Mouse (Mus musculus): ENCODE data around the gene Krtap1-3.
"Not testable (repeated sequence)": the region's sequence is repeated elsewhere in the genome, so short reads cannot be mapped to it uniquely, and the experiment has no call there.

Gene Krtap1-3

DNA sequence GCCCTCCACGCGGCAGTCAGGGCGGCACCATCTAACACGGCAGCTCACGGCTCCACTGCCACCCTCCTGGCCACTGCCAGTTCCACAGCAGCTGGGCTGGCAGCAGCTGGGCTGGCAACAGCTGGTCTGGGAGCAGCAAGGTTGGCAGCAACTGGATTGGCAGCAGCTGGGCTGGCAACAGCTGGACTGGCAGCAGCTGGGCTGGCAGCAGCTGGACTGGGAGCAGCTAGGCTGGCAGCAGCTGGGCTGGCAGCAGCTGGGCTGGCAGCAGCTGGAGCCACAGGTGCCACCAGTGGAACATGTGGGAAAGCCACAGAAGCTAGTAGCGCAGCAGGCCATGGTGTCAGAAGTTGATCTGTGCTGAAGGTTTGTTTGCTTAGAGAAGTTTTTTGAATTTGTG is at the start of gene Krtap1-3:
Krtap1-3 (minus strand) TSS at position 359 of the 400 bp plus-strand sequence.
- no peak for DNase-seq (ENCODE audit: low spot score in 2 of 2)

DNA sequence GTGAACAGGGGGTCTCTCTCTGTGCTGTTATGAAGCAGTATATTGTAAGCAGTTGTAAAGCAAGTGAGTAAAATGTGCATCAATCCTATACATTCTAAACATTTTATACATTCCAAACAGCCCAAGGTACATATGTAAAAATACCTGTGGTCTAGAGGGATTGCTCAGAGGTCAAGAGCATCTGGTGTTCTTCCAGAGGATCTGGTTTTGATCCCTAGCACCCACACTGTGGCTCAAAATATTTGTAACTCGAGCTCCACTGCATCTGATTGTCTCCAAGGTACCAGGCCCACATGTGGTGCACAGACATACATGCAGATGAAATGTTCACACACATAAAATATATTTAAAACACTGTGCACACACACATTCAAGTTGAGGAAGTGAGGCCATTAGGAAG is 49.8 kb upstream of the Krtap1-3 start:
- DNase-seq (ENCODE audit: low spot score in 2 of 2): no peak

DNA sequence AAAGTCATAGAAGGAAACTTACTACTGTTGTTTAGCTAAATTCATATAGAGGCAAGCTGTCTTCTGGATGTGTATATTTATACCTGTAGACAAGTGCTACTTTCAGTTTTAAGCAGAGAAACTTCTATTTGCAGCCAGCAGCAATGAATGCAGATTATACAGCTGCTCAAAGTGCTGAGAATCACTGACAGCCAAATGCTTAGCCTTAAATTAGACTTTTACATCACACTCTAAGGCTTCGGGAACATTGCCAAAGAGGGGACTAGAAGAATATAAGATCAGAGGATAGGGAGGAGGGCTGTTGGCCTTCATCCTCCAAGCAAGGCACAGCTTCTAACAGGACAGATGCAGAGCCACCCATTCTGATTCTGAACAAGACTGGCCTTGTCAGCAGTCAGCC is 45.9 kb upstream of the Krtap1-3 start:
- DNase-seq (ENCODE audit: low spot score in 2 of 2): no peak

DNA sequence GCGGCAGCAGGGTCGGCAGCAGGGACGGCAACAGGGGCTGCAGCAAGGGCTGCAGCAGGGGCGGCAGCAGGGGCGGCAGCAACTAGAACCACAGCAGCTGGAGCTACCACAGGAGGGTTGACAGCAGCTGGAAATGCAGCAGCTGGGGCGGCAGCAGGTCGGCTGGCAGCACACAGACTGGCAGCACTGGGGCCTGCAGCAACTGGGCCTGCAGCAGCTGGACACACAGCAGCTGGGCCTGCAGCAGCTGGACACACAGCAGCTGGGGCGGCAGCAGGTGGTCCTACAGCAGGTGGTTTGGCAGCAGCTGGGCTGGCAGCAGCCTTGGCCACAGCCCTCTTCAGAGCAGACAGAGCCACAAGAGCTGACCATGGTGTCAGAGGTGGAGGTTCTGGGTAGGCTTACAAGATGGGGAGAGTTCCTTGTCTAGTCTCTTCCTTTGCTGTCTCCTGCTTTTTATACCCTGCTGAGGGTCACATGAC is 43.6 kb upstream of the Krtap1-3 start, which contains the start of gene Krtap4-2:
Krtap4-2 (minus strand) TSS at position 432 of the 482 bp plus-strand sequence.
- no peak for DNase-seq (ENCODE audit: low spot score in 2 of 2)

DNA sequence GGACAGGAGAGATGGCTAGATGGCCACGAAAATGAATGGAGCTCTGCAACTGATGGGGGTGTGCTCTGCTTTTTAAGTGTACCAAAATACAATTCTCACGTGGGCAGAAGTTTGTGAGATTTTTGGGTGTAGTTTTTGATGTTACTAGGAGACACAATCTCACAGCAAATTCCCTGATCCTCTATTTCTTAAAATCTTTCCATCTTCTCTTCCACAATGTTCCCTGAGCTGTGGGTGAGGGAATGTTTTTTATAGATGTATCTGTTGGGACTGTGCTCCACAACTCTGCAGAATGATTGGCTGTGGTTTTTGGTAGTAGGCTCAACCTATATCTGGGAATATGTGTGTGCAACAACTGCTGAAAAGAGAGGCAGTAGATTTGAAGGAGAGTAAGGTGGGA is 42.2 kb upstream of the Krtap1-3 start:
- no peak for DNase-seq (ENCODE audit: low spot score in 2 of 2)

DNA sequence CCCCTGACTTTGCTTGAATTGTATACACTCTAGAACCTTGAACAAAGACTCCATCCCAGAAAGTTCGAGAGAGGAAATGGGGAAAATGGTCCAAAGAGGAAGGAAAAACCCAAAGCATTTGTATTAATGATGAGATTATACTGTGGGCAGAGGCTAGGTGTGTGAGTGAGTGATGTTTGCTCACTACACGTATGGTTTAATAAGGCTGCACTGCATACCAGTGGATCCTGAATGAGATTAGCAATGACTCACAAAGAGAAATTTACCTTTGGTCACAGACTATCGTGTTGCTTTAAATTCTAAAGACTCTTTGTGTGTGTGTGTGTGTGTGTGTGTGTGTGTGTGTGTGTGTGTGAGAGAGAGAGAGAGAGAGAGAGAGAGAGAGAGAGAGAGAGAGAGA is 39.8 kb upstream of the Krtap1-3 start:
- no peak for DNase-seq (ENCODE audit: low spot score in 2 of 2)

DNA sequence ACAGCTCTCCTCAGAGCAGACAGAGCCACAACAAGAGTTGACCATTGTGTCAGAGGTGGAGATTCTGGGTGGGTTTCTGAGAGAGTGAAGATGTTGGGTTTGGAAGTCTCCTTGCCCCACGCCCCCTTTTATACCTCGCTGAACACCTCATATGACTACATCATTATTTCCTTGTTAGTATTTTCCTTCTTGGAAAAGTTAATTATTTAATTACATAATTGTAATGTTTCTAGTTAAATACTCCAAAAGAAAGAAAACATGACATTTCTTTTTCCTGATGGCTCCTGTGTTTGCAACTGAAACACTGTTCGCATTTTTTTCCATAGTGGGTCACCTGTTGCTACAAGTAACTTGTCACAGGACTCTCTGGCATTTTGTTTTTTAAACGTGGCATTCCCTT is 37.0 kb upstream of the Krtap1-3 start, which contains the start of gene Krtap4-1:
Krtap4-1 (minus strand) TSS at position 101 of the 400 bp plus-strand sequence.
- DNase-seq (ENCODE audit: low spot score in 2 of 2): no peak

DNA sequence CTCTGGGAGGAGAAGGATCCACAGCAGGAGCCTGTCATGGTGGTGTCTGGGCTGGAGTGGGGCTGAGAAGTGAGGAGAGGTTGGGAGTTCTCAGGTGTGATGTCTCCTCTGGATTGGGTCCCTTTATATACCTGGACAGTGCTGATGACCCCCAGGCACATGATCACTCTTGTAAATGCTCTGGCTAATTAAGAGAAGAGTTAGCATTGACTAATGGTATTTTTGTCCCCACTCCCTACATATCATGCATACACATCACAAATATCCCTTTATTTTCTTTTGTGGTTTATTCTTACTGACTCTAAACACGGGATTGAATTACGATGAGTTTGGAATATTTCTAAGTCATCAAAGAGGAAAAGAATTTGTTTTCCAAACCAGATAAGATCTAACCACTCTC is 29.2 kb upstream of the Krtap1-3 start, which contains the start of gene Gm11562:
Gm11562 (minus strand) TSS at position 101 of the 400 bp plus-strand sequence.
- no peak for DNase-seq (ENCODE audit: low spot score in 2 of 2)

DNA sequence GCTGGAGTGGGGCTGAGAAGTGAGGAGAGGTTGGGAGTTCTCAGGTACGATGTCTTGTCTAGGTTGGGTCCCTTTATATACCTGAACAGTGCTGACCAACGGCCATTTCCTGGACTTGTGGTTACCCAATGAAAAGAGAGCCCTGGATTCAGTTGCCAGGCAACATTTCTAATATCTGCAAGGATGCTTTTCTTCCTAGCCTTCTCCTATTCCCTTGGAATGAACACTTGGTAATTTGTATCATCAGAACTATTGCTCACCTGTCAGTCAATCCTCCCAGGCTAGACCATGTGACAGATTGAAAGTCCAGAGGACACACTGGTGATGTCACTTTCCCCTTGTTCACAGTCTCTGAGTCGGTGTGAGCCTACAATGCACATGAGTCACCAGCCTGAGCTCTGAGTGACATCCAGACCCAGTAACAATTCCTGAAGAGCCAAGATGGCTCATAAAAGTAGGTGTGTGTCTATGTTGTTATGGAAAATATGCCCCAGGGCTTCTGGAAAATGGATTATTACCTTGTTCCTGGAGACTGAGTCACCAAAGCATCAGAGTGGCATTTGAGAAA is 23.7 kb upstream of the Krtap1-3 start, which contains the start of gene Krtap2-4:
Krtap2-4 (minus strand) TSS at position 51 of the 568 bp plus-strand sequence.
- DNase-seq (ENCODE audit: low spot score in 2 of 2): no peak

DNA sequence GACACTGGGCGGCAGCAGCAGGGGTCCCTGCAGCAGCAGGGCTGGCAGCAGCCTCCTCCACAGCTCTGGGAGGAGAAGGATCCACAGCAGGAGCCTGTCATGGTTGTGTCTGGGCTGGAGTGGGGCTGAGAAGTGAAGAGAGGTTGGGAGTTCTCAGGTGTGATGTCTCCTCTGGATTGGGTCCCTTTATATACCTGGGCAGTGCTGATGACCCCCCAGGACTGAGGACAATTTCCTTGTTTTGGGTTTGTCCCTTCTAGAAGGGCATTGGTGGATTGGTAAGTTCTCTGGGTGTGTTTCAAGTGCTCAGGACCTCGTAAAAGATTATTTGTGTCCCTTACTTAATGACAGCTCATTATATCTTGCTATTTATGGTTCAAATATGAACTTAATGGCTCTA is 18.9 kb upstream of the Krtap1-3 start, which contains the start of gene Gm11937:
Gm11937 (minus strand) TSS at position 101 of the 400 bp plus-strand sequence.
- not testable (repeated sequence) for DNase-seq (ENCODE audit: low spot score in 2 of 2)

DNA sequence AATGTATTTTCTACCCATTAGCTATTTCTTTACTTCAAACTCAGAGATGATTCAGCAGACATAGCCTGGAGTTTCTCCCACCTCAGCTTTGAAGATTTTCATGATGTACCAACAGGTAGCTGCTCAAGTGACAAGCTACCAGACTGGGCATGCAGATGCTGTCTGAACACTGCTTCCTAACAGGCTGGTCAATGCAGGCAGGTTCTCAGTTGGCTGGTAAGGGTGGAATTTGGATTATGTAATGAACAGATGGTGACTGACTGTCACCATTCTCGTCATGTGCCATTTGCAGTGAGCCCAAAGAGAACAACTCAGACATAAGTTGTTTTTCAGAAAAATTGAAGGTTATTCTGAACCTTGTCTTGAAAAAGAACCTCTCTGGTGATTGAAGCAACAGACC is 18.0 kb upstream of the Krtap1-3 start:
- no peak for DNase-seq (ENCODE audit: low spot score in 2 of 2)

DNA sequence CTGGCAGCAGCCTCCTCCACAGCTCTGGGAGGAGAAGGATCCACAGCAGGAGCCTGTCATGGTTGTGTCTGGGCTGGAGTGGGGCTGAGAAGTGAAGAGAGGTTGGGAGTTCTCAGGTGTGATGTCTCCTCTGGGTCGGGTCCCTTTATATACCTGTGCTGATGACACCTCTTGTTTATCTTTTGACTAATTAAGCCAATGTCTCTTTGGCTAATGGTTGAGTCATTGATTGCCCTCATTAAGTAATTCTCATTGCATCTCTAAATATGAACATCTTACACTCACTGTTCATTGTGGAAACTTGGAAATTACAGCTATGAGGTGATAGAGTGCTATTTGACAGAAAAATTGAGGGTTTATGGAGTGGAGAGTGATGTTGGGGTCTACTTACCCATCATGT is 12.1 kb upstream of the Krtap1-3 start, which contains the start of gene Gm11938:
Gm11938 (minus strand) TSS at position 101 of the 400 bp plus-strand sequence.
- DNase-seq (ENCODE audit: low spot score in 2 of 2): not testable (repeated sequence)

DNA sequence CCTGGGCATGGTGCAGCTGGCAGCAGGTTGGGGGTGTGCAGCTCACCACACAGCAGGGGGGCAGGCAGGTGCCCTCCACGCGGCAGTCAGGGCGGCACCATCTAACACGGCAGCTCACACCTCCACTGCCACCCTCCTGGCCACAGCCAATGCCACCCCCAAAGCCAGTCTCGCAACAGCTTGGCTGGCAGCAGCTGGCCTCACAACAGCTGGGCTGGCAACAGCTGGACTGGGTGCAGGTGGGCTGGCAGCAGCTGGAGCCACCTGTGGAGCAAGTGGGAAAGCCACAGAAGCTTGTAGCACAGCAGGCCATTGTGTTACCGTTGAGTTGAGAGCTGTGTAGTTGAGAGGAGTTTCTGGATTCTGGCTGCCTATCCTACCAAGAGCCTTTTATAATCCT is 6.6 kb upstream of the Krtap1-3 start, which contains the start of gene Krtap9-3:
Krtap9-3 (minus strand) TSS at position 364 of the 400 bp plus-strand sequence.
- DNase-seq (ENCODE audit: low spot score in 2 of 2): not testable (repeated sequence)

DNA sequence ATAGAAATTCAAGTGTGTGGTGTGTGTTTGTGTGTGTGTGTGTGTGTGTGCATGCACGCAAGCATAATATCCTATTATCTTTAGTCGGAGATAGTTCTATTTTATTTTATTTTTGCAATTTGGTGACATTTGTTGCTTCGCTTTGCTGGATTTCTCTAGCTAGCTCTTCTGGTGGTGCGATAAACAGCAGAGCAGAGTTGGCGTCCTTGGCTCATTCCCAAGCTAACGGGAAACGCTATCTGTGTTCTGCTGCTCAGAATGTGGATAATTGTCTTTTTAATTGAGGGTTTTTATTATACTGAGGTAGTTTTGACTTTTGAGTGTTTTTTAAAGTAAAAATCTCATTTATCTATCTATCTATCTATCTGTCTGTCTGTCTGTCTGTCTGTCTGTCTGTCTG is 6.0 kb downstream of the Krtap1-3 start:
- no peak for DNase-seq (ENCODE audit: low spot score in 2 of 2)

DNA sequence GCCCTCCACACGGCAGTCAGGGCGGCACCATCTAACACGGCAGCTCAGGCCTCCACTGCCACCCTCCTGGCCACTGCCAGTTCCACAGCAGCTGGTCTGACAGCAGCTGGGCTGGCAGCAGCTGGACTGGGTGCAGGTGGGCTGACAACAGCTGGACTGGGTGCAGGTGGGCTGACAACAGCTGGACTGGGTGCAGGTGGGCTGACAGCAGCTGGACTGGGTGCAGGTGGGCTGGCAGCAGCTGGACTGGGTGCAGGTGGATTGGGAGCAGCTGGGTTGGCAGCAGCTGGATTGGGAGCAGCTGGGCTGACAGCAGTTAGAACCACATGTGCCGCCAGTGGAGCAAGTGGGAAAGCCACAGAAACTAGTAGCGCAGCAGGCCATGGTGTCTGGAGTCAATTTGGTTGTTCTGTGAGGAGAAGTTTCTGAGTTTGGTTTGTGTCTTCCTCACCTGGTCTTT is 7.9 kb downstream of the Krtap1-3 start, which contains the start of gene Krtap1-4:
Krtap1-4 (minus strand) TSS at position 410 of the 460 bp plus-strand sequence.
- no peak for DNase-seq (ENCODE audit: low spot score in 2 of 2)

DNA sequence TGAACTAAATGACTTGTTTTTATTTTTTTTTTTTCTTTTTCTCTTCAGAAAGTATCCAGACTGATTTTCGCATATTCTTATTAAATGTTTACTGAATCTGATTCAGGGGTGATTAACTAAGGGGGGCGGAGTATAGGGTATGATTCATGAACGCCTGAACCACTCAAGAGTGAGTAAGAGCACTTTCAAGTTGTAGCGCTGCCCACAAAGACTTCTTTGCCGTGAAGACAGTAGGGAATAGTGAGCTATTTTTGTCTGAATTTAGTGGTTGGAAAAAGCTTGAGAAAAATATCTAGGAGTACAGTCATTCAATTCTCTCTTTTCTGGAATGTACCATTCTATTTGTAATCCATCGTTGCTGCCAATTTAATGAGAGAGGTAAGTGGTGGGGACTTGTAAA is 9.6 kb downstream of the Krtap1-3 start:
- DNase-seq (ENCODE audit: low spot score in 2 of 2): no peak

DNA sequence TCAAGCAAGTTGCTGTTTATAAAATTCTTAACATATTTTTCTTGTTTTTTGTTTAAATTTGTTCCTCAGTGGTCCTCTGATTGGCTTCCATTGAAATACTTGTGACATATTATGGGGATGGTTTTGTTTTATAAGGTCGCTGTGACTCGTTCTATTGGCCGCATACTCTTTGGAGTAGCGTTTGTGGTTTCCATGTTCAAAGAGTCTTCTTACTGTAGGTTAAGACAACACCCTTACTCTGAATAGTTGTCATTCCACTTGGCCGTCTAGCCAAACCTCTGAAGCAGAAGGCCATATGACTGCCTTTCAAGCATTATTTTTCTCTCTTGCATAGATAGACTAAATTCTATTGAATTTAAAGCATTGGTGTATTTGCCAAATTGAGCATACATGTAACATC is 10.1 kb downstream of the Krtap1-3 start:
- DNase-seq (ENCODE audit: low spot score in 2 of 2): no peak

DNA sequence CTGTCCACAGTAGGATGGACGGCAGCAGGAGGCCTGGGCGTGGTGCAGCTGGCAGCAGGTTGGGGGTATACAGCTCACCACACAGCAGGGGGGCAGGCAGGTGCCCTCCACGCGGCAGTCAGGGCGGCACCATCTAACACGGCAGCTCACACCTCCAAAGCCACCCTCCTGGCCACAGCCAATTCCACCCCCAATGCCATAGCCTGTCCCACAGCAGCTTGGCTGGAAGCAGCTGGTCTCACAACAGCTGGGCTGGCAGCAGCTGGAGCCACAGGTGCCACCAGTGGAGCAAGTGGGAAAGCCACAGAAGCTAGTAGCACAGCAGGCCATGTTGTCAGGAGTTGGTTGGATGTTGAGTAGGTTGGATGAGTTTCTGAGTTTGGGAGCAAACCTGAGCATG is 10.5 kb downstream of the Krtap1-3 start, which contains the start of gene Krtap1-5:
Krtap1-5 (minus strand) TSS at position 381 of the 400 bp plus-strand sequence.
- DNase-seq (ENCODE audit: low spot score in 2 of 2): no peak

DNA sequence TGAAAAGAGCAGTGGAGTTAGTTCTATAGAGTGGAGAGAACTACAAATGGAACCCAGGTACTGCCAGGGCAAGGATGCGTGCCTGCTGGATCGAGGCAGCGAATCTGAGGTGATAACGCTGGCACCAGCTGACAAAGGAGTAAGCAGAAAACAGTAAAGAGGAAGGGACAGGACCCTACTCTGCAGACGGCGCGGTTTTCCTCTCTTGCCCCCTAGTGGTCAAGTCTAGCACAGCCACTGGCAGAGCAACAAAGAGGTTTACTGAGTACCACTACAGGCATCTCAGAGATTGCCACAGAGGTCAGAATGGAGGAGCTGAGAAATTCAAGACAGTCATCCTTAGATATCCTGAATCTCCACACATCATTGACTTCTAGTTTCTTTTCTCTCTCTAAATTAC is 17.0 kb downstream of the Krtap1-3 start:
- DNase-seq (ENCODE audit: low spot score in 2 of 2): peak; percentile 10 to 14

DNA sequence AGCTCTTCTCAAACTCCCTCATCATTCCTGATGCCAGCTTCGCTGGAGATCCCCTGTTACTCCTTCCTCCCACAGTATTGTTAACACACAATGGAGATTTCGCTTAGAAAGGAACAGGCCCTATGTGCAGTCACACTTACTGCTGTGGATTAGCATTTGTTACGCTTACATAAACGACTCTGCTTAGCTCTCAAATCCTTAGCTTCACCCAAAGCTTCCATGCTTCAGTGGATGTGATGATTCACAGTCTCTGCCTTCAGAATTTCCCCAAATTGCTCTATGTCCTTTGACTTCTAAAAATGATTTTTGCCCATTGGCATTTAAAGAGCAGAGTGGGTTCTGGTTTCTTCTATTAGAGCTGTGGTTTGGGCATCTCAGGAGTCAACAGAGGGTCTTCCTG is 18.0 kb downstream of the Krtap1-3 start:
- no peak for DNase-seq (ENCODE audit: low spot score in 2 of 2)

DNA sequence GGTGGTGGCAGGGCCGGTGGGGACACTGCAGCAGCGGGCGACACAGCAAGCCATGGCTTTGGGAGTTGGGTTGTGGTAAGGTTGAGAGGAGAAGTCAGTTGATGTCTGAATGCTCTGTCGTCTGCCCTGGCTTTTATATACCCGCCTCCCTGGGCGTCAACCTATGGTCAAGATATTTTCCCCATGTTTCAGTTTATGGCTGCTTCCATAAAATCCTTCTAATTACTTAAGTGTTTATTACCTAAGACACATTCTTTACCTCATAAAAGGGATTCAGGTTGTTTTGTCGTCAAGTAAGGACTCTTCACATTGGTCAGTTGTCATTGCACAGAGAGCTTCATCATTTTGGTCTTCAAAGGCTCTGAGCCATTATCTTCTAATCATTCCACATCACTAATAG is 24.6 kb downstream of the Krtap1-3 start, which contains the start of gene Krtap3-1:
Krtap3-1 (minus strand) TSS at position 101 of the 400 bp plus-strand sequence.
- DNase-seq (ENCODE audit: low spot score in 2 of 2): no peak

DNA sequence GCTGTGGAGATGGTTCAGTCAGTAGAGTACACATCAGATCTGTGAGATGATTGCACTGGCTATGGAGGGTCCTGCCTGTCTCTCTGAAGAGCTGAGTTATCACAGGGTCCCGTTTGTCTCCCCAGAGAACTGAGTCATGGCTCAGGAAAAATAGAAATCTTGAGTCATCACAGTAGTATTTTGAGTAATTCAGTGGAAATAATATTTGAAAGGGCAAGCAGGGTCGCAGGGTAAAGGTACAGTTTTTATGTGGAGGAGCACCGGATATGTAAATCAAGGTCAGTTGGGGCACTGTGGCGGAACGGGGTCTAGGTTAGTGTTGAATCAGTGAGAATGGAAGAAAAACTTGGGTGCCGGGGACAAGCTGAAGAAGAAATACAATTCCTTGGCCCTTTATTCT is 28.6 kb downstream of the Krtap1-3 start:
- no peak for DNase-seq (ENCODE audit: low spot score in 2 of 2)

DNA sequence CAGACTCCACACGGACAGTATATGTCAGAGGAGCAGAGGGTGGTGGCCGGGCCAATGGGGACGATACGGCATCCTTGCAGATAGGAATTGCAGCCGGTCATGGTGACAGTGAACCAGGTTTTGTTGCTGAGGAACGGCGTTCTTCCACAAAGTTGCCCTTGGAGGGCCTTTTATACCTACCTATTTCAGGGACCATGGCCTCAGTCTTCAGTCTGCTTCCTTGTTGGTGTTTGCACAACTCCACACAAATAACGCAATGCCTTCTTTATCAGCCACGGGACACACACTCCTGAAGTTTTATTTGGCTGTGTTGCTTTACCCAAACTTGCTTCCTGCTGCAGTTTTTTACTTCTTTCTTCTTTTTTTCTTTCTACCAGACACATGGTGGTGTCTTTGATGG is 31.8 kb downstream of the Krtap1-3 start, which contains the start of gene Gm11939:
Gm11939 (minus strand) TSS at position 101 of the 400 bp plus-strand sequence.
- DNase-seq (ENCODE audit: low spot score in 2 of 2): no peak

Measured in heart, adult 9 months (tissue).